Mouse (Mus musculus) thymus, postnatal 10 days (tissue): Measurements from ENCODE around the gene Suox.
"Not testable (repeated sequence)": the region's sequence is repeated elsewhere in the genome, so short reads cannot be mapped to it uniquely, and the experiment has no call there.

Source experiments
- DNase-seq, 2 experiments: peaks; one replicate each; pipeline ENCODE4 v3.0.0; 2021; ENCODE audit warnings: low spot score in 2 of 2

Suox gene

DNA sequence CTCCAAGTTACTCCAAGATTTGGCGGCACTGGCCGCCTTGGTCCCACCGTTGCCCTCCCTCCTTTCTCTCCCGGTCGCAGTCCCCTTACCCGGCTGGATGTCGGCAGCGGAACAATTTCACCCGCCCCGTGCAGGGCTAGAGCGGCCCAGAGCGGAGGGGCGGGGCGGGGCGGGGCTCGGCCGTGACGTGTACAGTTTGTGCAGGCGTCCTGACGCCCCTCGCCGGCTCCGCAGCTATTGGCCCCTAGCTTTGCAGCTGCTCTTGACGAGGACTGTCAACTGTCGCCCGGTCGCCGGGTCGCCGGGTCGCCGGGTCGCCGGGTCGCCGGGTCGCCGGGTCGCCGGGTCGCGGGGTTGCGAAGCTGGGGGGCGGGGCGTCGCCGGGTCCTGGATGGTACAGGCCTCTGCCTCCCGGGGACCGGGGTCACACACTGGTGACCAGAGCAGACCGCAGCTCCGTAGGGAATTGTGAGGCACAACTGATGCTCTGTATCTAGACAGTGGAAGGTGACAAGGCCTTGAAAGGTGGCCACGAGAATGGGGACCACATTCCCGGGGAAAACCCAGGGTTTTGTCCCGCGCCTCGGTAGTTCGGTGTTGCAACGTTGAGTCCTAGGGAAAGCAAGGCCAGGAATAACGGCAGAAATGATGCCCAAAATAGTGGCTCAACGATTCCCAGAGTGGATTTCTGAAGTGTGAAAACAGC, at the start of gene Suox:
Gene Suox (minus strand): TSS at position 311 of the 706 bp plus-strand sequence.
- DNase-seq: peak; percentile 80 to 86

DNA sequence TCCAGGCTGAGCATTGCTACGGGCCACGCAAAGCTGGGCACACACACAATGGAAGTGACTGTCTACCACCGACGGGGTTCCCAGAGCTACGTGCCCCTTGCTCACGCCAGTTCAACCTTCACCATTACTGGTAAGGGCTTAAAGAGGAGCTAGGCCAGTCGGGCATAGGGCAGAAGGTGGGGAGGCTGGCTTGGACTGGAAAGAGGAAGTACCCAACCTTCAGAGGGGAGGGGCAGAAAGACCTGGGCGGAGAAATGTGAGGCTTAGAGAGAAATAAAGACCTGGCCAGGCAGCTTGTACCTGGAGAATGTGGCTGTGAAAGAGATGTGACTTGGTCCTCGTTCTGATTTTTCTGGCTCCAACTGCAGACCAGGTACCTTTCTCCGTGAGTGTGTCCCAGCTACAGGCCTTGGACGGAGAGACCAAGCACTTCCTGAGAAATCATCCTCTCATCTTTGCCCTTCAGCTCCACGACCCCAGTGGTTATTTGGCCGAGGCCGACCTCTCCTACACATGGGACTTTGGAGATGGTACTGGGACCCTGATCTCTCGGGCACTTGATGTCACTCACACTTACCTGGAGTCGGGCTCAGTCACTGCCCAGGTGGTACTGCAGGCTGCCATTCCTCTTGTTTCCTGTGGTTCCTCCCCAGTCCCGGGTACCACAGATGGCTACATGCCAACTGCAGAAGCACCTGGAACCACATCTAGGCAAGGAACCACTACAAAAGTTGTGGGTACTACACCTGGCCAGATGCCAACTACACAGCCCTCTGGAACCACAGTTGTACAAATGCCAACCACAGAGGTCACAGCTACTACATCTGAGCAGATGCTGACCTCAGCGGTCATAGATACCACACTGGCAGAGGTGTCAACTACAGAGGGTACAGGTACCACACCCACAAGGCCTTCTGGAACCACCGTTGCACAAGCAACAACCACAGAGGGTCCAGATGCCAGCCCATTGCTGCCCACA, 42.0 kb upstream of the Suox start:
- peak; percentile 71 to 72 for DNase-seq

DNA sequence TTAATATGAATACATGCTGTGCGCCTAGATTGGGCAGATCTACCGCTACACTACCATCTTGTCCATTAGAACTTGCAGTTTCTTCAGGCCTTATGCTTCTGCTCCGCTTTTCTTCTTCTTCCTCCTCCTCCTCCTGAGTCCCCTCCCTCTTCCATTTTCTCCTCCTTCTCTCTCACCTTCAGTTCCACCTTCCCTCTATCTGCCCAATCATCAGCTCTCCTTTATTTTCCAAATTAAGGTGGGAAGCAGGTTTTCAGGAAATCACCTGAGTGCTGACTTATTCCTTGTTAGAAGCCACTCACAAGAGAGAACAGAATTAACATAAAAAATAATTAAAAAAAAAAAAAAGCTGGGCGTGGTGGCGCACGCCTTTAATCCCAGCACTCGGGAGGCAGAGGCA, 37.4 kb upstream of the Suox start:
- DNase-seq: not testable (repeated sequence)

- peak in 1 of 2 experiments; percentile 25 for DNase-seq
Measured at GRCm38 (mm10) chr10:128705317-128705693, 31.4 kb upstream of the Suox start.

DNA sequence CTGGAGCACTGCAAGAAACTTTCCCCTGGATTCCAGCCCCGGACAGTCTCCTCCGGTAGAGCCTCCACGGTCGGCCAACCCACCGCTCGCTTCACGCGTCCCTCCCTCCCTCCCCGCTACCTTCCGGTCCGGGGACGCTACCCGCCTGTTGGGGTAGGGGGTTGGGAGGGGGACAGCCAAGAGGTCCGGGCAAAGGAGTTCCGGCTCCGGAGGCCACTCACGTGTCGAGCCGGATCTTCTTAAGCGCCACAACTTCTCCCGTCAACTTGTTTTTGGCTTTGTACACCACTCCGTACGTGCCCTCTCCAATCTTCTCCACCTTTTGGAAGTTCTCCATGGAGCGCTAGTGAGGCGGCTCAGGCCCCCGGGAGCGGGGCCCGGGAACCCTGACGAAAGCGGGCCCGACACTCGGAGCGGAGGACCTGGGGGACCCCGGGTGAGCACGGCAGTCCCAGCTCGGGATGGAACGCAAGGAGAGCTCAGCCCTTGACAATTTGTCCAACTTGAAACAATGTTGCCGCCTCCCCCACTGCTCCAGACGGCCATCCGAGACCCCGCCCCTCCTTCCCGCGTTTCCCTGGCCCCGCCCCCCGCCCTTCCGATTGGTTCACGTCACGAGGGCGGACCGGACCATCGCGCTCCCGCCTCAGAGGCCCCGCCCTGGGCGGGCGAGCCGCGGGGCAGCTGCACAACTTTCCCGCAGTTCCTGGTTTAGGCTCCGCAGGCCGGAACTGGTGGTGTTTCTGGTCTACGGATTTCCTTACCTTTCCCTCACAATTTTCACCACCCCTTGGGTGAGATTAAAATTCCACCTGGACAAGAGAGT, 30.8 kb upstream of the Suox start, which contains the start of gene Cdk2:
Gene Cdk2 (minus strand): TSS at position 541 of the 826 bp plus-strand sequence.
- peak; percentile 87 to 92 for DNase-seq

- DNase-seq: no peak
Measured at GRCm38 (mm10) chr10:128703895-128704294, 30.0 kb upstream of the Suox start, which contains the start of gene Pmel. Gene Pmel (plus strand): TSS chr10:128704195.

GRCm38 (mm10) chr10:128702328-128703007, 28.6 kb upstream of the Suox start:
- no peak for DNase-seq

DNA sequence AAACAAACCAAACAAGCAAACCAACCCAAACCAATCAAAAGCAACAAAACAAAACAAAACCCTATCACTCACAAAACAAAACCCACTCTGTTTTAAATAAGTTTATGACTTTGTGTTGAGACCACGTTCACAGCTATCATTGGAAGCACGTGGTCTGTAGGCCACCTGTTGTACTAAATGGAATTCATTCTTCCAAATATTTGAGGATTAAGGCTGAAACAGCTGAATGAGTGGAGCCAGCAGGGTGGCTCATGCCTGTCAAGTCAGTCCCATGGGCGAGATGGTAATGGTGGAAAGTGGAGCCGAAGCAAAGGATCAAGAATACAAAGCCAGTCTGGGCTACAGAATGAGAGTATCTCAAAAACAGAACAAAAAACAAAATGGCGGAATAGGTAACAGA, 26.8 kb upstream of the Suox start:
- DNase-seq: no peak

GRCm38 (mm10) chr10:128699611-128700010, 25.7 kb upstream of the Suox start:
- DNase-seq: no peak

DNA sequence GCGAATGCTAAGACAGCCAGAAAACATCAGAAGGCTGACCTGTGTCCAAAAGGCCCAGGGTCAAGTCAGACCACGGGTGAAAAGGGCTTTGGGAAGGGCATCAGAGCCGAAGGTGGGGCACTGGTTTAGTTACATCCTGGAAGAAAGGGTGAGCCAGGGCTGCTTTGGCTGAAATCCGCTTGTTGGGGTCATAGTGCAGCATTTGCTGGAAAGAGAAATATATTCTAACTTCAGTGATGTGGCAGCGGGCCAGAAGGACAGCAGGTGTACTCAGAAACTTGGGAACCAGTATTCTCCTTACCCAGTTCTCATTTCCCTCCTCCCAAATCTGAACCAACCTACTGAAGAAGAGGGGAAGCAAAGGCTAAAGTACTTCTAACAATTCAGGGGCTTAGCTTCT, 25.1 kb upstream of the Suox start:
- no peak for DNase-seq

GRCm38 (mm10) chr10:128697072-128697725, 23.3 kb upstream of the Suox start:
- no peak for DNase-seq

DNA sequence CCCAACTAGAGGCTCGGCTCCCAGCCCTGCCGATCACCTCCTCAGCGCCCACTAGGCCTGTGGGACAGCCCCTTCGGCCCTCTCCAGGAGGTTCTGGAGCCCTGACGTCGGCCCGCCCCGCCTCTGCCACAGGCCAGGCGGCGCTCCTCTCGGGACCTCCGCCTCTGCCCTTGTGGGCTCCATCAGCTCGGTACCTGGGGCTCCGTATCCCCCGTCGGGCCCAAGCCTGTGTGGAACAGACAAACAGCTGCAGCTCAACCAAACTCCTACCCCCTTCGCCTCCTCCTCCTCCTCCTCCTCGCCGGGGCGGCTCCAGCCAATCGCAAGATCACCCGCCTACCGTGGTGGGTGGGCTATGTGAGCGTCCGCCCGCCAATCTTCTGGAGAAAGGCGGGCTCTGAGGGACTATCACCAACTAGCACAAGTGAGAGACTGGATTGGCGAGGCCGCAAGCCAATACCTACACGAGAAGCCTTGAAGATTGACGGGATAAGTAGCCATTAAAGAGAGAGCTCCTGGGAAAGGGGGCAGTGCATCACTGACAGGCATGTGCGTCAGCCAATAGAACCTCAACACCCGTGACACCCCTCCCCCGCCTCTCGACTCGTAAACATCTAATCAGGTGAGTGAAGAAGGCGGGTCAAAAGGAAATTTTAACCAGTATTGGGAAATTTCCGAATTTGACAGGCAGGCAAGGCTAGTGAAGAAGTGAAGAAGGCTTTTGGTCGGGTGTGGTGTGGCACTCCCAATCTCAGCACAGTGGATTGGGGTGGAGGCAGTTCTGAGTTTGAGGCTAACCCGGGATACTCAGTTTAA, 22.3 kb upstream of the Suox start, which contains the start of gene Rab5b:
Gene Rab5b (minus strand): TSS at position 273 of the 816 bp plus-strand sequence.
- peak; percentile 95 to 98 for DNase-seq

- DNase-seq: no peak
Measured at GRCm38 (mm10) chr10:128695411-128695991, 21.6 kb upstream of the Suox start.

DNA sequence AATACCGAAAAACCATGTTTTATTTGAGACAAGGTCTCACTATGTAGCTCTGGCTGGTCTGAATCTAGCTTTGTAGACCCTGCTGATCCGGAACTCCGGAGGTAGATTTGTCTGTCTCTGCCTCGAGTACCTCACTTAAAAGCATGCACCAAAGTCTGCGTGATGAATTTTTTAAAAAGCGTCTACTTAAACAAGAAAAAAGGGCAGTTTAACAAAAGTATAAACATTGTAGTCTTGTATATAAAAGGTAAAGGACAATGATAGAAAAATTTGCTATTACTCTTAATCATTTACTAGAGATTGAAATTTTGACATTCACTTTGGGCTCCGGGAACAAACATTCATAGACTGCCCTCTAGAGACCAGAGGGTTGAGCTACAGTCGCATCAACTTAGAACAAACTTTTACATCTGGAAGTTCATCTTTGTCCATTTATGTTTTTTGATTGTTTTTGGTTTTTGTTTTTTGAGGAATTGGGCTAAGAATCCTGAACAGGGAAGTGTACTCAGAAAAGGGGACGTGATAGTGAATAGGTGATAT, 666 bp upstream of the Suox start:
- DNase-seq: peak in 1 of 2 experiments; percentile 49

GRCm38 (mm10) chr10:128671148-128671547, 2.7 kb downstream of the Suox start:
- no peak for DNase-seq

DNA sequence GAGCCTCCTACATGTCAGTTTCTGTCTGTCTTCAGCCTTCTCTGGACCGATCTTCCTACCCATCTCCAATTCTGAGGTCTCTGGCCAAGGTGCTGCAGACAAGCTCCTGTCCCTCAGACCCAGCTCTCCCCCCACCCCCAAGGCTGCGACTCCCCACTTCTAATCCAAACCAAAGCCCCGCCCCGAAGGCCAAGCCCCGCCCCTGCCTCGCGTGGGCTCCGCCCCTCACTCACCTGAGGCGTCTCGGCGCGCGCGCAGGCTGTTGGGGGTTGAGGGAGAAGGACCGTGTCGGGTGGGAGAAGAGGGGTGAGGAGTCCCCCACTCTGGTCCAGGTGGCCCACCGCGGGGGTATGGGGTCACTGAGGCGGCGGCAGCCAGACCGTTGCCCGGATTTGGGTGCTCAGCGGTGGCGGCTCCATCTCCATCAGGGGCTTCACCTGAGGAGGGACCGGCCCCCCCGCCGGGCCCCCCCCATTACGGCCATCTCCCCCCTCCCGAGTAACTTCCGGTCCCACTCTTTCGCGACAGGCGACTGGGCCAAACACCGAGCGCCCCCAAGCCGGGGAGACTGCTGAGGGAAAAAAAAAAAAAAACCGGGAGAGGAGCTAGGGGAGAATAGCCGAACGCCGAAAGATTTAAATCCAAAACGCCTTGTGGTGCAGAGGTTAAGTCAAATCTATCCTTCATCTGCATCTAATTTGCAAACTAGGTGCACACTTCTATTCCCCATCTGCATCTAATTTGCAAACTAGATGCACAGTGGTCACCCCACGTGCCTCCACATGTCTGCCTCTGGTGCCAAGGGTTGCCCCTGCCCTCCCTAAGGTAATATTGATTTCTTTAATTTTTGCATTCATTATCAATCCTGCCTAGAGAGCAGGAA, 4.8 kb downstream of the Suox start:
- peak; percentile 57 to 60 for DNase-seq

DNA sequence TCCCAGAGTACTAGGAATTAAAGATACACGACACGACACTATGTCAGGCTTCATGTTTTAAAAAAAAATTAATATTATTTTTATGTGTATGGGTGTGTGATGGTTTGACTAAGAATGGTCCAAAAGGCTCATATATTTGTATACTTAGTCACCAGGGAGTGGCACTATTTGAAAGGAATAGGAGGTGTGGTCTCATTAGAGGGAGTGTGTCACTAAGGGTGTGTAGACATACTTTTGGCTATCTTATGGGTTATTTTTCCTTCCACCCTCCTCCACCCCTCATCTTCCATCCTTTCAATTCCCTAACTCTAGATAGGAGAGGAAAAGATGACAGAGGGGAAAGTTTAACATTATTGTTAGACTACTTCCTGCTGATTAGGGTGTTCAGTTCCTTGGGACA, 8.1 kb downstream of the Suox start:
- no peak for DNase-seq

DNA sequence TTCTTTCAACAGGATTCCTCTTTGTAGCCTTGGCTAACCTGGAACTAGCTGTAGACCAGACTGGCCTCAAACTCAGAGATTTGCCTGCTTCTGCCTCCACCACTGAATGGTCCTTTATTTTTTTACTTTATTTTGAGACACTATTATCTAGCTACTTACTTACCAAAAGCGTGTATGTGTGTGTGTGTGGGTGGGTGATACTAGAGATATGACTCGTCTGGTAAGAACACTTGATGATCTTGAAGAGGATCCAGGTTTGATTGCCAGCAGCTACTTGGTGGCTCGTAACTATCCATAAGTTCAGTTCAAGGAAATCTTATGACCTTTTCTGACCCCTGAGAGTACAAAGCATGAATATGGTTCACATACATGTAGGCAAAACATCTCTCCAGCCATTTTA, 8.6 kb downstream of the Suox start:
- DNase-seq: no peak
